Mouse (Mus musculus): ENCODE results near the gene Magi1.

DNA sequence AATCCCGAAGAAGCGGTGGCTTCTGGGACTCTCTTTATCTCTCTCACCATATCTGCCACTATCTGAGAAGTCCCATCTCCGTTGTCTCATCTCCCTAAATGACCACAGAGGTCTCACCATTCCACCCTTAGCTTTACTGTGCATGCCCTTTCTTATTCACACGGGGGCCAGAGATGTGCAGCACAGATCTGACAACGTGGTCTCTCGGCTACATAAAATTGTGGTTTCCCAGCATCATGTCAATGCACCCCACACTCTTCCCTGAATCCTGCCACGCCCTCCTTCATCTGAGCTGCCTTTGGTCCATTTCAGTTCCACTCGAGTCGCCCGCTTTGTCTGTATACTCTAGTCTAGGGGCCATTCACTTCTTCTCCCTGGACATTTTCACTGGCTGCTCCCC is 557.6 kb downstream of the Magi1 start:
- TF ChIP-seq POLR2A (IDR thresholded peaks at IDR 0.05; ENCODE audit: control insufficient read depth, extremely low read depth, insufficient read depth, low read length, poor library complexity) (no peak), CTCF (IDR thresholded peaks at IDR 0.05; ENCODE audit: borderline replicate concordance, control insufficient read depth, extremely low read depth, insufficient read depth, low read length, poor library complexity) (no peak)

All from thymus, adult 2 months (tissue).